Mouse (Mus musculus) ES-Bruce4 (cell line): ENCODE data around the gene Tnfrsf1a. TPM values are rescaled to one million over a fixed set of nuclear protein-coding genes. Genes with fewer than 3 reads are reported as not detected.

ENCODE experiments used
- H3K27ac ChIP-seq: 2 replicates; pipeline ENCODE4 v1.5.1; 2012; ENCODE audit warnings: low read length, inconsistent platforms; ENCODE audit not compliant: insufficient read depth
- H3K27me3 ChIP-seq: 2 replicates; pipeline ENCODE4 v1.6.1; 2012; ENCODE audit warnings: mild to moderate bottlenecking, low read length, inconsistent platforms; ENCODE audit not compliant: control insufficient read depth, poor library complexity, insufficient read depth, severe bottlenecking
- H3K36me3 ChIP-seq: 2 replicates; pipeline ENCODE4 v1.6.1; 2012; ENCODE audit warnings: inconsistent platforms, mild to moderate bottlenecking, low read length, moderate library complexity; ENCODE audit not compliant: control insufficient read depth, poor library complexity, insufficient read depth, severe bottlenecking
- H3K4me1 ChIP-seq: one replicate; pipeline ENCODE4 v1.8.1; 2011; ENCODE audit warnings: low read length; ENCODE audit not compliant: control insufficient read depth, insufficient read depth
- H3K4me3 ChIP-seq: 2 replicates; pipeline ENCODE4 v1.5.1; 2011; ENCODE audit warnings: low read depth, mild to moderate bottlenecking, low read length
- H3K9ac ChIP-seq: 2 replicates; pipeline ENCODE4 v1.6.1; 2012; ENCODE audit warnings: low read depth, mild to moderate bottlenecking, inconsistent platforms; ENCODE audit not compliant: poor library complexity, severe bottlenecking
- H3K9me3 ChIP-seq: replicated peaks from 2 replicates; pipeline ENCODE4 v1.6.1; 2012; ENCODE audit warnings: mild to moderate bottlenecking, low read length, inconsistent platforms; ENCODE audit not compliant: control insufficient read depth, poor library complexity, insufficient read depth, severe bottlenecking
- CTCF ChIP-seq: IDR thresholded peaks from one replicate; pipeline ENCODE4 v1.8.1; 2011; ENCODE audit warnings: low read depth, low read length
- EP300 ChIP-seq: IDR thresholded peaks from 2 replicates; pipeline ENCODE4 v1.6.1; 2011; ENCODE audit warnings: low read depth, low read length; ENCODE audit not compliant: insufficient read depth
- POLR2A ChIP-seq: IDR thresholded peaks from one replicate; pipeline ENCODE4 v1.8.1; 2011; ENCODE audit warnings: low read length; ENCODE audit not compliant: insufficient read depth
- polyA plus RNA-seq: library from polyadenylated mRNA; stranded (reverse); fragments of >200 nt; gene quantifications from 2 replicates; pipeline ENCODE4 v1.2.4, GENCODE M21; 2011; ENCODE audit warnings: low read depth; ENCODE audit not compliant: missing spikeins, insufficient read depth, insufficient read length

The Tnfrsf1a gene
- polyA plus RNA-seq, 1 experiment = 13.1 TPM

DNA sequence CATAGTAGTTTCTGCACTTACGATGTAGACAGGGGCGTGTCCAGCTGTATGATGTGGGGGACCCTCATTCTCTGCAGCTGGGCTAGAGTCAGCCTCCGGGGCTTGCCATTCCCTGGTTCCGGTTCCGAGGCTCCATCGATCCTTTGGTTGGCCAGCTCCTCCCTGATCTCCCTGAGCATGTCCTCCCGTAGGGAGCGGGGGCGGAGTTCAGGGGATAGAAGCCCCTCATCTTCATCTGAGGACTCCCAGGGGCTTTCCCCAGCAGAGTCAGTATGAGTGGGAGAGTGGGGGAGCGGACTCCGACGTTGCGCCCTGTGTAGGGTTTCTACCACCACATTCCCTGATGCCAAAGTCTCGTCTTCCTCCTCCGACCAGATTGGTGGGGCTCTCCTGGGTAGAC is 13.9 kb downstream of the Tnfrsf1a start:
- no peak overlapping the region for H3K27ac ChIP-seq
- no peaks in the 10 kb centered on the region for H3K36me3 ChIP-seq
- H3K4me1 ChIP-seq = peaks cover 14% of the 10 kb centered on the region
- no peaks in the 10 kb centered on the region for H3K27me3 ChIP-seq
- H3K9me3 ChIP-seq = no peaks in the 10 kb centered on the region
- H3K9ac ChIP-seq = 0 out of 2 replicates have a peak overlapping the region, but pooled peaks have one; percentile 14
- no peak for TF ChIP-seq POLR2A
- TF ChIP-seq EP300 = no peak
- no peak for TF ChIP-seq CTCF
- no peak overlapping the region for H3K4me3 ChIP-seq

- Histone ChIP-seq H3K9ac (0 out of 2 replicates have a peak overlapping the region, but pooled peaks have one; percentile 14), H3K27ac (no peak overlapping the region), H3K4me1 (peaks cover 14% of the 10 kb centered on the region), H3K9me3 (no peaks in the 10 kb centered on the region), H3K27me3 (no peaks in the 10 kb centered on the region), H3K4me3 (0 out of 2 replicates have a peak overlapping the region, but pooled peaks have one; percentile 9), H3K36me3 (no peaks in the 10 kb centered on the region)
- TF ChIP-seq EP300 (peak; percentile 54; the same call in 1 of the 2 replicates), CTCF (no peak)
These were observed 14.5 kb downstream of the Tnfrsf1a start for GRCm38 (mm10) chr6:125363451-125364242.

- Histone ChIP-seq H3K9ac (no peak overlapping the region), H3K27me3 (no peaks in the 10 kb centered on the region), H3K27ac (no peak overlapping the region), H3K9me3 (no peaks in the 10 kb centered on the region), H3K4me3 (peak overlapping the region; percentile 6; the same call in 1 of the 2 replicates), H3K36me3 (no peaks in the 10 kb centered on the region), H3K4me1 (peaks cover 18% of the 10 kb centered on the region)
- peak; percentile 43 for TF ChIP-seq CTCF
- no peak for TF ChIP-seq EP300
These were observed 15.3 kb downstream of the Tnfrsf1a start for GRCm38 (mm10) chr6:125364448-125364847.

- peaks cover 20% of the 10 kb centered on the region for H3K4me1 ChIP-seq
- H3K36me3 ChIP-seq = no peaks in the 10 kb centered on the region
- H3K9me3 ChIP-seq = no peaks in the 10 kb centered on the region
- no peaks in the 10 kb centered on the region for H3K27me3 ChIP-seq
- H3K9ac ChIP-seq = no peak overlapping the region
- no peak overlapping the region for H3K27ac ChIP-seq
- no peak overlapping the region for H3K4me3 ChIP-seq
- no peak for TF ChIP-seq CTCF
- no peak for TF ChIP-seq POLR2A
- TF ChIP-seq EP300 = no peak
These were observed 16.4 kb downstream of the Tnfrsf1a start for GRCm38 (mm10) chr6:125365522-125365921.

- H3K27me3 ChIP-seq = no peaks in the 10 kb centered on the region
- H3K27ac ChIP-seq = no peak overlapping the region
- no peak overlapping the region for H3K4me3 ChIP-seq
- no peaks in the 10 kb centered on the region for H3K36me3 ChIP-seq
- H3K9ac ChIP-seq = no peak overlapping the region
- peaks cover 23% of the 10 kb centered on the region for H3K4me1 ChIP-seq
- no peak for TF ChIP-seq POLR2A
- TF ChIP-seq EP300 = no peak
- TF ChIP-seq CTCF = no peak
- no peaks in the 10 kb centered on the region for H3K9me3 ChIP-seq
These were observed 17.0 kb downstream of the Tnfrsf1a start for GRCm38 (mm10) chr6:125366133-125366532.

GRCm38 (mm10) chr6:125367758-125368371 is 18.7 kb downstream of the Tnfrsf1a start:
- Histone ChIP-seq H3K27ac (peak overlapping the region; percentile 22; the same call in 1 of the 2 replicates), H3K4me1 (peaks cover 17% of the 10 kb centered on the region), H3K9me3 (no peaks in the 10 kb centered on the region), H3K27me3 (no peaks in the 10 kb centered on the region), H3K36me3 (no peaks in the 10 kb centered on the region), H3K4me3 (no peak overlapping the region), H3K9ac (no peak overlapping the region)
- no peak for TF ChIP-seq EP300
- no peak for TF ChIP-seq CTCF
- no peak for TF ChIP-seq POLR2A
